Mouse (Mus musculus): ENCODE measurements at regions not wholly inside any gene's neighbourhood (a gene's known extent, or its start where the extent isn't known, plus 50 kb on each side); places are given as distances from the start of the nearest gene placed in this dataset.

- TF ChIP-seq POLR2A (IDR thresholded peaks at IDR 0.05; ENCODE audit: low read depth, low read length) (no peak), CTCF (conservative IDR thresholded peaks at IDR 0.05; ENCODE audit: insufficient read depth, insufficient read length, low read depth, low read length) (no peak)
Observed at GRCm38 (mm10) chr5:17296571-17297035, 76.4 kb upstream of the Speer4f2 start.
